ENCODE assay signal across 25 mouse cellular contexts in genomic region chr1:167378019-167378418, GRCm38 (mm10). TPM values are rescaled to one million over a fixed set of nuclear protein-coding genes. Genes with fewer than 3 reads are reported as not detected.
A peak's percentile ranks its signal among the peaks of the same experiment; 100 is the strongest.
DNase-seq lines count a peak whose midpoint lies in the region; ATAC-seq and TF ChIP-seq lines count a peak whose summit lies in the region.
"Had no signal": no experiment of that assay in that cellular context is flagged by ENCODE, and none has a peak within 500 bp of the region (broad histone marks: within the 10 kb centered on the region; RNA-seq: fewer than 3 reads in every experiment).

No protein-coding gene starts in this region.

- DNase-seq in gastrocnemius, adult 18-20 months (ENCODE audit: low spot score) = peak; percentile 57
- no peak for DNase-seq in gastrocnemius, postnatal 14 days
- peak; percentile 87 for DNase-seq in liver, adult 2 months (ENCODE audit: extremely low read depth, low read depth, low spot score)
- DNase-seq in liver, embryonic 11.5 days (ENCODE audit: low spot score) = no peak
- no peak for DNase-seq in liver, postnatal 0 days
- no peak for DNase-seq in hindbrain, embryonic 11.5 days (ENCODE audit: low spot score)
- no peak for DNase-seq in urinary bladder, adult 18-20 months (ENCODE audit: low spot score in 2 of 2)
- DNase-seq: adrenal gland, postnatal 14 days; cerebellum, adult 8-10 months; cerebellum, postnatal 36 days; gastrocnemius, postnatal 25 days; heart, adult 2 months; heart, postnatal 36 days; kidney, postnatal 10 days; layer of hippocampus, postnatal 36 days; lung, postnatal 4 days; right cerebral cortex, postnatal 25 days; thymus, adult 2 months; thymus, postnatal 4 days had no signal

- H3K4me3 ChIP-seq in liver, adult 2 months (ENCODE audit: insufficient read depth, low read depth, low read length) = no peak overlapping the region
- no peak overlapping the region for H3K4me3 ChIP-seq in liver, embryonic 11.5 days (ENCODE audit: low read depth, low read length)
- H3K4me3 ChIP-seq in liver, postnatal 0 days (ENCODE audit: low read depth, low read length) = no peak overlapping the region
- H3K4me3 ChIP-seq in hindbrain, embryonic 11.5 days (ENCODE audit: low read depth, low read length) = no peak overlapping the region
- no peak overlapping the region for H3K4me3 ChIP-seq in heart, embryonic 11.5 days (ENCODE audit: low read depth, low read length)
- H3K4me3 ChIP-seq: forebrain, embryonic 15.5 days; heart, adult 2 months; midbrain, embryonic 15.5 days; neural tube, embryonic 12.5 days had no signal

- TF ChIP-seq POLR2A in liver, adult 2 months (IDR thresholded peaks at IDR 0.05; ENCODE audit: extremely low read depth, insufficient read depth, low read length) = no peak

- no peak overlapping the region for H3K4me2 ChIP-seq in liver, embryonic 11.5 days
- H3K4me2 ChIP-seq in liver, postnatal 0 days (ENCODE audit: low read depth, low read length) = 0 out of 2 replicates have a peak overlapping the region, but pooled peaks have one; percentile 1
- no peak overlapping the region for H3K4me2 ChIP-seq in hindbrain, embryonic 11.5 days (replicated peaks; ENCODE audit: low read depth, low read length)
- H3K4me2 ChIP-seq in heart, embryonic 11.5 days = no peak overlapping the region
- H3K4me2 ChIP-seq: forebrain, embryonic 15.5 days; hindbrain, embryonic 14.5 days; midbrain, embryonic 15.5 days; neural tube, embryonic 12.5 days had no signal

- peak overlapping the region; percentile 57 for H3K27ac ChIP-seq in liver, adult 2 months (replicated peaks; ENCODE audit: insufficient read depth, low read depth, low read length)
- no peak overlapping the region for H3K27ac ChIP-seq in liver, embryonic 11.5 days (ENCODE audit: low read depth, low read length)
- peak overlapping the region; percentile 79 for H3K27ac ChIP-seq in liver, postnatal 0 days (ENCODE audit: low read depth)
- no peak overlapping the region for H3K27ac ChIP-seq in hindbrain, embryonic 11.5 days (ENCODE audit: low read depth, low read length)
- no peak overlapping the region for H3K27ac ChIP-seq in heart, embryonic 11.5 days (ENCODE audit: low read depth, low read length)
- H3K27ac ChIP-seq: forebrain, embryonic 15.5 days; heart, adult 2 months; hindbrain, embryonic 14.5 days; midbrain, embryonic 15.5 days; neural tube, embryonic 12.5 days had no signal

- no peaks in the 10 kb centered on the region for H3K79me2 ChIP-seq in liver, adult 2 months (ENCODE audit: control insufficient read depth, insufficient read depth, low read length)

- no peaks in the 10 kb centered on the region for H3K36me3 ChIP-seq in liver, adult 2 months (ENCODE audit: control insufficient read depth, insufficient read depth, low read length)
- peaks cover 11% of the 10 kb centered on the region for H3K36me3 ChIP-seq in liver, embryonic 11.5 days (ENCODE audit: control insufficient read depth, insufficient read depth, low read length)
- peaks cover 29% of the 10 kb centered on the region for H3K36me3 ChIP-seq in liver, postnatal 0 days (replicated peaks; ENCODE audit: insufficient read depth, low read length)
- no peaks in the 10 kb centered on the region for H3K36me3 ChIP-seq in hindbrain, embryonic 11.5 days (ENCODE audit: control insufficient read depth, insufficient read depth, low read length)
- H3K36me3 ChIP-seq in heart, embryonic 11.5 days (ENCODE audit: control insufficient read depth, insufficient read depth, low read length) = no peaks in the 10 kb centered on the region
- H3K36me3 ChIP-seq: neural tube, embryonic 12.5 days had no signal

- TF ChIP-seq CTCF in liver, adult 2 months (IDR thresholded peaks at IDR 0.05; ENCODE audit: low read depth, low read length) = no peak
- no peak for TF ChIP-seq CTCF in liver, postnatal 0 days (IDR thresholded peaks at IDR 0.05; ENCODE audit: low read depth)

- H3K27me3 ChIP-seq in liver, adult 2 months (ENCODE audit: control insufficient read depth, insufficient read depth, low read length) = no peaks in the 10 kb centered on the region
- no peaks in the 10 kb centered on the region for H3K27me3 ChIP-seq in liver, embryonic 11.5 days (replicated peaks; ENCODE audit: control insufficient read depth, insufficient read depth, low read length)
- H3K27me3 ChIP-seq in liver, postnatal 0 days (ENCODE audit: insufficient read depth, low read length) = no peaks in the 10 kb centered on the region
- no peaks in the 10 kb centered on the region for H3K27me3 ChIP-seq in hindbrain, embryonic 11.5 days (ENCODE audit: control insufficient read depth, insufficient read depth, low read length)
- H3K27me3 ChIP-seq in heart, embryonic 11.5 days (ENCODE audit: control insufficient read depth, insufficient read depth, low read length) = no peaks in the 10 kb centered on the region
- H3K27me3 ChIP-seq: forebrain, embryonic 15.5 days; midbrain, embryonic 15.5 days; neural tube, embryonic 12.5 days had no signal

- peaks cover 23% of the 10 kb centered on the region for H3K4me1 ChIP-seq in liver, adult 2 months (ENCODE audit: control insufficient read depth, insufficient read depth, low read length)
- H3K4me1 ChIP-seq in liver, embryonic 11.5 days (replicated peaks; ENCODE audit: control insufficient read depth, insufficient read depth, low read length) = peaks cover 24% of the 10 kb centered on the region
- H3K4me1 ChIP-seq in liver, postnatal 0 days (ENCODE audit: insufficient read depth) = peaks cover 34% of the 10 kb centered on the region
- H3K4me1 ChIP-seq in hindbrain, embryonic 11.5 days (replicated peaks; ENCODE audit: control insufficient read depth, insufficient read depth, low read length) = no peaks in the 10 kb centered on the region
- no peaks in the 10 kb centered on the region; the same call in 1 of the 2 replicates for H3K4me1 ChIP-seq in heart, embryonic 11.5 days (ENCODE audit: control insufficient read depth, insufficient read depth, low read length)
- H3K4me1 ChIP-seq: midbrain, embryonic 15.5 days had no signal

- WGBS in liver, adult 2 months = 31% methylated on average over 6 of the region's 6 CpGs
- 75% methylated on average over 6 of the region's 6 CpGs for WGBS in liver, embryonic 11.5 days
- 70% methylated on average over 6 of the region's 6 CpGs for WGBS in liver, postnatal 0 days (ENCODE audit: insufficient replicate concordance)
- WGBS in hindbrain, embryonic 11.5 days = 83% methylated on average over 6 of the region's 6 CpGs
- WGBS in heart, embryonic 11.5 days (ENCODE audit: insufficient replicate concordance) = 71% methylated on average over 6 of the region's 6 CpGs

- H3K9ac ChIP-seq in liver, adult 2 months (ENCODE audit: low read depth, low read length) = no peak overlapping the region
- H3K9ac ChIP-seq in liver, embryonic 11.5 days (ENCODE audit: low read depth, low read length) = no peak overlapping the region
- no peak overlapping the region for H3K9ac ChIP-seq in liver, postnatal 0 days (replicated peaks)
- H3K9ac ChIP-seq in hindbrain, embryonic 11.5 days (ENCODE audit: low read depth, low read length) = no peak overlapping the region
- H3K9ac ChIP-seq in heart, embryonic 11.5 days (ENCODE audit: low read depth, low read length) = no peak overlapping the region
- H3K9ac ChIP-seq: forebrain, embryonic 15.5 days; hindbrain, embryonic 14.5 days; midbrain, embryonic 15.5 days; neural tube, embryonic 12.5 days had no signal

- no peaks in the 10 kb centered on the region for H3K9me3 ChIP-seq in liver, embryonic 11.5 days (ENCODE audit: control insufficient read depth, low read length)
- no peaks in the 10 kb centered on the region for H3K9me3 ChIP-seq in liver, postnatal 0 days (ENCODE audit: low read length)
- no peaks in the 10 kb centered on the region for H3K9me3 ChIP-seq in hindbrain, embryonic 11.5 days (ENCODE audit: control insufficient read depth, low read length)
- H3K9me3 ChIP-seq in heart, embryonic 11.5 days (replicated peaks; ENCODE audit: control insufficient read depth, low read length) = no peaks in the 10 kb centered on the region
- H3K9me3 ChIP-seq: forebrain, embryonic 15.5 days; midbrain, embryonic 15.5 days; neural tube, embryonic 12.5 days had no signal

- TF ChIP-seq EP300 in liver, postnatal 0 days (IDR thresholded peaks at IDR 0.05; ENCODE audit: low read depth) = no peak

- no peak for ATAC-seq in liver, embryonic 11.5 days (replicated peaks; ENCODE audit: low FRiP score)
- peak; percentile 41 for ATAC-seq in liver, postnatal 0 days
- ATAC-seq in hindbrain, embryonic 11.5 days (ENCODE audit: low FRiP score) = no peak
- ATAC-seq in heart, embryonic 11.5 days (replicated peaks; ENCODE audit: insufficient number of reproducible peaks, low FRiP score, low TSS enrichment) = no peak
- ATAC-seq: forebrain, embryonic 15.5 days; inflammation-experienced regulatory T-cells, adult 6 months; midbrain, embryonic 15.5 days had no signal

- intact Hi-C loops in gastrocnemius, postnatal 14 days (cut with DNase I; ENCODE audit: low total_unique reads) = no loop called here

RNA-seq across cellular contexts. Expression of gene Mgst3, which starts 15.6 kb away (rescaled TPM):
- 100 to 1,000 TPM; 146 to 183 TPM for total RNA-seq in gastrocnemius, adult 18-20 months (2021)
- 10 to 100 TPM; 32.1 to 43.9 TPM for total RNA-seq in gastrocnemius, postnatal 14 days (2021)
- total RNA-seq in liver, adult 2 months (2014; rRNA removed) = 62.5 and 82.7 TPM in 2 replicates
- polyA plus RNA-seq in liver, adult 2 months (2012; rRNA removed) = 97.8 and 112 TPM in 2 replicates
- 242 and 253 TPM in 2 replicates for polyA plus RNA-seq in liver, embryonic 11.5 days (2014; fragmentation: Nextera tagmentation; extraction: Ambion mirVana)
- polyA plus RNA-seq in liver, postnatal 0 days (2015; fragmentation: Nextera tagmentation; extraction: Ambion mirVana) = 161 and 163 TPM in 2 replicates
- polyA plus RNA-seq in hindbrain, embryonic 11.5 days (2014; fragmentation: Nextera tagmentation; extraction: Ambion mirVana) = 69.6 and 71.8 TPM in 2 replicates
- 179 and 182 TPM in 2 replicates for polyA plus RNA-seq in heart, embryonic 11.5 days (2014; fragmentation: Nextera tagmentation; extraction: Ambion mirVana)

RNA-seq across cellular contexts. Expression of gene Aldh9a1, which starts 28.2 kb away (rescaled TPM):
- total RNA-seq in gastrocnemius, adult 18-20 months (2021) = 1 to 10 TPM; 2.4 to 2.5 TPM
- total RNA-seq in gastrocnemius, postnatal 14 days (2021) = 1 to 10 TPM; 3.8 to 4.8 TPM
- 119 TPM in 2 replicates for total RNA-seq in liver, adult 2 months (2014; rRNA removed)
- polyA plus RNA-seq in liver, adult 2 months (2012; rRNA removed) = 127 and 162 TPM in 2 replicates
- polyA plus RNA-seq in liver, embryonic 11.5 days (2014; fragmentation: Nextera tagmentation; extraction: Ambion mirVana) = 112 and 129 TPM in 2 replicates
- 76.4 and 80.8 TPM in 2 replicates for polyA plus RNA-seq in liver, postnatal 0 days (2015; fragmentation: Nextera tagmentation; extraction: Ambion mirVana)
- 35.6 and 36.2 TPM in 2 replicates for polyA plus RNA-seq in hindbrain, embryonic 11.5 days (2014; fragmentation: Nextera tagmentation; extraction: Ambion mirVana)
- polyA plus RNA-seq in heart, embryonic 11.5 days (2014; fragmentation: Nextera tagmentation; extraction: Ambion mirVana) = 35.6 and 35.7 TPM in 2 replicates

Comparison
In these comparisons a context has a peak if more than half of its experiments do, and no peak if none do; other contexts are left out.
1. DNase-seq: peak in gastrocnemius, adult 18-20 months (single experiment) and liver, adult 2 months (single experiment); none in gastrocnemius, postnatal 14 days (single experiment), liver, embryonic 11.5 days (single experiment), liver, postnatal 0 days (single experiment), hindbrain, embryonic 11.5 days (single experiment) and urinary bladder, adult 18-20 months (0 of 2).
2. H3K27ac ChIP-seq: peak in liver, adult 2 months (single experiment) and liver, postnatal 0 days (single experiment); none in liver, embryonic 11.5 days (single experiment), hindbrain, embryonic 11.5 days (single experiment) and heart, embryonic 11.5 days (single experiment).